Mouse (Mus musculus): Measurements from ENCODE around the gene Rnf130.

The Rnf130 gene

GRCm38 (mm10) chr11:50025721-50026520 is 775 bp downstream of the Rnf130 start:
- DNase-seq, result no peak

- no peak for DNase-seq
These were observed 1.5 kb downstream of the Rnf130 start for GRCm38 (mm10) chr11:50026521-50027090.

GRCm38 (mm10) chr11:50028416-50028815 is 3.3 kb downstream of the Rnf130 start:
- no peak for DNase-seq

GRCm38 (mm10) chr11:50034155-50034554 is 9.0 kb downstream of the Rnf130 start:
- no peak for DNase-seq

GRCm38 (mm10) chr11:50035726-50036125 is 10.6 kb downstream of the Rnf130 start:
- no peak for DNase-seq

GRCm38 (mm10) chr11:50036781-50037460 is 11.8 kb downstream of the Rnf130 start:
- DNase-seq, result no peak

GRCm38 (mm10) chr11:50038757-50039156 is 13.6 kb downstream of the Rnf130 start:
- DNase-seq, result no peak

GRCm38 (mm10) chr11:50041148-50041547 is 16.0 kb downstream of the Rnf130 start:
- DNase-seq, result no peak

GRCm38 (mm10) chr11:50042345-50042997 is 17.3 kb downstream of the Rnf130 start:
- DNase-seq, result no peak

GRCm38 (mm10) chr11:50044454-50044853 is 19.3 kb downstream of the Rnf130 start:
- no peak for DNase-seq

GRCm38 (mm10) chr11:50047610-50048009 is 22.5 kb downstream of the Rnf130 start:
- no peak for DNase-seq

- no peak for DNase-seq
These were observed 23.0 kb downstream of the Rnf130 start for GRCm38 (mm10) chr11:50048115-50048514.

GRCm38 (mm10) chr11:50050392-50050791 is 25.2 kb downstream of the Rnf130 start:
- DNase-seq, result no peak

- DNase-seq, result no peak
These were observed 32.6 kb downstream of the Rnf130 start for GRCm38 (mm10) chr11:50057713-50058112.

- DNase-seq, result no peak
These were observed 33.1 kb downstream of the Rnf130 start for GRCm38 (mm10) chr11:50058277-50058676.

- no peak for DNase-seq
These were observed 33.9 kb downstream of the Rnf130 start for GRCm38 (mm10) chr11:50059045-50059444.

- DNase-seq, result no peak
These were observed 37.0 kb downstream of the Rnf130 start for GRCm38 (mm10) chr11:50062116-50062515.

GRCm38 (mm10) chr11:50066088-50066487 is 40.9 kb downstream of the Rnf130 start:
- peak in 1 of 2 experiments; percentile 11 for DNase-seq

- DNase-seq, result peak; percentile 37 to 43
These were observed 48.7 kb downstream of the Rnf130 start for GRCm38 (mm10) chr11:50073830-50074229.

GRCm38 (mm10) chr11:50076756-50077155 is 51.6 kb downstream of the Rnf130 start:
- DNase-seq, result no peak

GRCm38 (mm10) chr11:50081365-50082190 is 56.4 kb downstream of the Rnf130 start:
- no peak for DNase-seq

GRCm38 (mm10) chr11:50086211-50086610 is 61.1 kb downstream of the Rnf130 start:
- no peak for DNase-seq

Measured in kidney, postnatal 25 days (tissue).